Mouse (Mus musculus): ENCODE measurements around the gene Mfsd13b. TPM values are rescaled to one million over a fixed set of nuclear protein-coding genes. Genes with fewer than 3 reads are reported as not detected.
"Not testable (repeated sequence)": the region's sequence is repeated elsewhere in the genome, so short reads cannot be mapped to it uniquely, and the experiment has no call there.

The Mfsd13b gene
- polyA plus RNA-seq, 1 experiment from 2014 or later: not detected

DNA sequence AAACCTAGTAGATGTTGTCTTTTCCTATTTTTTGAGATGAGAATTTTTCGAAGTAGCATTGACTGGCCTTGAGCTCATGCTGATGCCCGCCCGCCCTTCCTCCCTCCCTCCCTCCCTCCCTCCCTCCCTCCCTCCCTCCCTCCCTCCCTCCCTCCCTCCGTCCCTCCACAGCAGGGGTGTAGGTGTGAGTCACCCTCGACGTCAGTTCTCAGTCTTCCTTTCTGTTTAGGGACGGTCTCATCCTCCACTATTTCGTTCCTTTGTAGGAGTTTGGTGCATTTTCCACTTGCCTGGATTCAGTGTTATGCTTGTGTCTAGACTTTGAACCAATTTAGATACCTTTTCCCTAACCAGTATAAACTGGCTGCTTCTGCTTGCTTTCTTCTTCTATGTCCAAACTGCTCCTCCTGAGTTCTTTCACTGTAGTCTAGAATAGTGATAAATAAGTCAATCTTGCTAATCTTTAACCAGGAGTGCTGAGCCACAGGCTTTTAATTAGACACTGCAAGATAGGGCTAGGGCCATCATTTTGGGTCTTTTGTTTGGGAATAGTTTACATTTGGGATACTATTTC lies 38.3 kb upstream of the Mfsd13b start:
- ATAC-seq (ENCODE audit: insufficient read depth, low FRiP score, low TSS enrichment): no peak
- Histone ChIP-seq H3K4me1 (ENCODE audit: control insufficient read depth, insufficient read depth, low read length) (no peaks in the 10 kb centered on the region), H3K36me3 (ENCODE audit: control insufficient read depth, insufficient read depth, low read length) (peaks cover 21% of the 10 kb centered on the region), H3K4me2 (ENCODE audit: low read depth) (no peak overlapping the region), H3K9me3 (ENCODE audit: control insufficient read depth, low read length) (no peaks in the 10 kb centered on the region), H3K27ac (ENCODE audit: low read depth, low read length) (no peak overlapping the region), H3K27me3 (ENCODE audit: control insufficient read depth, insufficient read depth, low read length) (no peaks in the 10 kb centered on the region), H3K4me3 (ENCODE audit: low read depth, low read length) (no peak overlapping the region), H3K9ac (ENCODE audit: low read length) (no peak overlapping the region)
- WGBS: 72% methylated on average over 7 of the region's 8 CpGs
- no peak for DNase-seq (ENCODE audit: low spot score)

DNA sequence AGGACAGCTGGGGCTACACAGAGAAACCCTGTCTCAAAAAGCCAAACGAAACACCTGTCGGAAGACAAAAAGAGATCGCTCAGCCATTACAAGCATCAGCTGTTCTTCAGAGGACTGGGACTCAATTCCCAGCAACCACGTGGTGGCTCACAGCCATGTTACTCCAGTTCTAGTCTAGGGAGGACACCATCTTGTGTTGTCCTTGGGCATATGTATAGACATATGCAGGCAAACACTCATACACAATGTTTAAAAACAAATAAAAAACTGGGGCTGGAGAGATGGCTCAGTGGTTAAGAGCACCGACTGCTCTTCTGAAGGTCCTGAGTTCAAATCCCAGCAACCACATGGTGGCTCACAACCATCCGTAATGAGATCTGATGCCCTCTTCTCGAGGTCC lies 28.7 kb upstream of the Mfsd13b start:
- not testable (repeated sequence) for DNase-seq (ENCODE audit: low spot score); H3K4me2 ChIP-seq (ENCODE audit: low read depth); H3K4me1 ChIP-seq (ENCODE audit: control insufficient read depth, insufficient read depth, low read length); ATAC-seq (ENCODE audit: insufficient read depth, low FRiP score, low TSS enrichment); H3K27me3 ChIP-seq (ENCODE audit: control insufficient read depth, insufficient read depth, low read length); H3K36me3 ChIP-seq (ENCODE audit: control insufficient read depth, insufficient read depth, low read length); H3K27ac ChIP-seq (ENCODE audit: low read depth, low read length); H3K9ac ChIP-seq (ENCODE audit: low read length); H3K4me3 ChIP-seq (ENCODE audit: low read depth, low read length); H3K9me3 ChIP-seq (ENCODE audit: control insufficient read depth, low read length)
- WGBS: 91% methylated on average over 7 of the region's 7 CpGs

DNA sequence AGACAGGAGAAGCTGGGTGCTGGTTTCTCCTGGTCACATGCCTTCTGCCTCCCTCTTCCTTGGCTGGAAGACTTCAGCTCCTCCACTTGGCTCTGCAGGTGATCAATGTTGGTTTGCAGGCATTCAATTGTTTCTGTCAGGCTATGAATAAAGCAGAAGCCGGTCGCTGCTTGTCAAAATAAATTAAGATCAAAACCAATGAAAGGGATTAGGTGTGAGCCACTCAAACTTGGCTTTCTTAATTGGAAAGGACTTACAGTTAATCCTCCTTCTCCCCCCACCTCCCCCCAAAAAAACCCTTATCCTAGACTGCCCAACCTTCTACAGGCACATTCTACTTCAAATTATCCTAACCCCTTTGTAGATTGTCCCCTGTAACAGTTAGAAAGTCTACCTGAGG lies 22.2 kb upstream of the Mfsd13b start:
- Histone ChIP-seq H3K9me3 (ENCODE audit: control insufficient read depth, low read length) (no peaks in the 10 kb centered on the region), H3K4me1 (ENCODE audit: control insufficient read depth, insufficient read depth, low read length) (no peaks in the 10 kb centered on the region), H3K36me3 (ENCODE audit: control insufficient read depth, insufficient read depth, low read length) (peaks cover 2% of the 10 kb centered on the region; the same call in 1 of the 2 replicates), H3K4me2 (ENCODE audit: low read depth) (no peak overlapping the region), H3K9ac (ENCODE audit: low read length) (no peak overlapping the region), H3K27ac (ENCODE audit: low read depth, low read length) (no peak overlapping the region), H3K4me3 (ENCODE audit: low read depth, low read length) (no peak overlapping the region), H3K27me3 (ENCODE audit: control insufficient read depth, insufficient read depth, low read length) (no peaks in the 10 kb centered on the region)
- no peak for DNase-seq (ENCODE audit: low spot score)
- WGBS: 91% methylated on average over 2 of the region's 2 CpGs
- ATAC-seq (ENCODE audit: insufficient read depth, low FRiP score, low TSS enrichment): no peak

DNA sequence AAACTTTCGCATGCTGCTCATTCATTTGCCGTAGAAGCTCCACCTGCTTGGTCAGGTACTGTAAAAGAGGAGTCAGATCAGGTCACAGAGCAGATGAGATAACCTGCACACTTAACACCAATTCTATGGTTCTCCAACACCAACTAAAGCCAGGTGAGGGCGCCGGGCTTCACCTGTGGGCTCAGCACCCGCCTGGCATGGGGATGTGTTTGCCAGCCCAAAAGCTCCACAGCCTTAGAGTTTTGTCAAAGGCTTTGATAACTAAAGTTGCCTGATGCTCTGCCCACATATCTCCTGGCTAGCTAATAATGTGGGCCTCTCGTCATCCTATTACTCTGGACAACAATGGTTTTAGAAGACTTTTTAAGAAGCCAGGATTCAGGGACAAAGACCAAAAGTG lies 21.7 kb upstream of the Mfsd13b start:
- ATAC-seq (ENCODE audit: insufficient read depth, low FRiP score, low TSS enrichment) (no peak), DNase-seq (ENCODE audit: low spot score) (no peak)
- no peak overlapping the region for H3K4me3 ChIP-seq (ENCODE audit: low read depth, low read length)
- H3K4me1 ChIP-seq (ENCODE audit: control insufficient read depth, insufficient read depth, low read length): no peaks in the 10 kb centered on the region
- H3K9ac ChIP-seq (ENCODE audit: low read length): no peak overlapping the region
- no peak overlapping the region for H3K4me2 ChIP-seq (ENCODE audit: low read depth)
- H3K27me3 ChIP-seq (ENCODE audit: control insufficient read depth, insufficient read depth, low read length): no peaks in the 10 kb centered on the region
- no peaks in the 10 kb centered on the region for H3K9me3 ChIP-seq (ENCODE audit: control insufficient read depth, low read length)
- H3K27ac ChIP-seq (ENCODE audit: low read depth, low read length): no peak overlapping the region
- peaks cover 2% of the 10 kb centered on the region; the same call in 1 of the 2 replicates for H3K36me3 ChIP-seq (ENCODE audit: control insufficient read depth, insufficient read depth, low read length)
- 90% methylated on average over 6 of the region's 6 CpGs for WGBS

DNA sequence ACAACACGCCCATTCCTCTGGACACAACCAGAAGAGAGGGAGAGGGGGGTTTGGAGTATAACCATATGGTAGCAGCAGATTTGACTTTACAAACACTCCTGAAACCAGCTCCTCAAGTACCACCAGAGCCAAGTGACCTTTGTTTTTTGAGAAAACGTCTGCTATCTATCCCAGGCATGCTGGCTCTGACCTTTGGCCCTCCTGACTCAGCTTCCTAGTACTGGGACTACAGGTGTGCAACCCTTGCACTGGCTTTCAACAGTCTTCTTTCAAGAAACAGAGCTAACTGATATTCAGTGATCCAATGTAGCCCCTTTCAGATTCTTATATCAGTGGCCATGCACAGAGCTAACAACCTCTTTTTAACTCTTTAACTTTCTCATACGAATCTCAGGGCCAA lies 20.4 kb upstream of the Mfsd13b start:
- no peaks in the 10 kb centered on the region for H3K9me3 ChIP-seq (ENCODE audit: control insufficient read depth, low read length)
- DNase-seq (ENCODE audit: low spot score) (no peak), ATAC-seq (ENCODE audit: insufficient read depth, low FRiP score, low TSS enrichment) (no peak)
- no peak overlapping the region for H3K4me3 ChIP-seq (ENCODE audit: low read depth, low read length)
- H3K4me2 ChIP-seq (ENCODE audit: low read depth): no peak overlapping the region
- no peaks in the 10 kb centered on the region for H3K27me3 ChIP-seq (ENCODE audit: control insufficient read depth, insufficient read depth, low read length)
- H3K9ac ChIP-seq (ENCODE audit: low read length): no peak overlapping the region
- no peaks in the 10 kb centered on the region for H3K4me1 ChIP-seq (ENCODE audit: control insufficient read depth, insufficient read depth, low read length)
- no peak overlapping the region for H3K27ac ChIP-seq (ENCODE audit: low read depth, low read length)
- peaks cover 2% of the 10 kb centered on the region; the same call in 1 of the 2 replicates for H3K36me3 ChIP-seq (ENCODE audit: control insufficient read depth, insufficient read depth, low read length)
- WGBS: 79% methylated on average over 3 of the region's 3 CpGs

DNA sequence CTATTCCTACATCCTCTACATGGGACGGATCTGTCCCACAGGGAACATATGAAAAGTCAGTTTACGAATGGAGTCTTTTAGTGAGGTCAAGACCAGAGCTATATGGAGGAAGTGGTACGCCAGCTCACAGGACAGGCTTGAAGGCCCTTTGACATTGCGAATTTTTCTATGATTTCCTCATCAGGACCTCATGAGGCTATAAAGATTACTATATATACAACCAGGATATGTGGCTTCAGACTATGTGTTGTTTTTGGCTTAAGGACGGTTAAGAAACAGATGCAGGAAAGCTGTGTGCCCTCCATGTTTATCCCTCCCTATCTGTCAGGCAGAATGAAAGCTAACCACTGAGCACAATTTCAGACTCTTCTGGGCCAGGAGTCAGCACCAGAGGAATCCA lies 19.2 kb upstream of the Mfsd13b start:
- WGBS: 90% methylated on average over 5 of the region's 5 CpGs
- Histone ChIP-seq H3K9ac (ENCODE audit: low read length) (no peak overlapping the region), H3K36me3 (ENCODE audit: control insufficient read depth, insufficient read depth, low read length) (peaks cover 2% of the 10 kb centered on the region; the same call in 1 of the 2 replicates), H3K27me3 (ENCODE audit: control insufficient read depth, insufficient read depth, low read length) (no peaks in the 10 kb centered on the region), H3K27ac (ENCODE audit: low read depth, low read length) (no peak overlapping the region), H3K4me2 (ENCODE audit: low read depth) (no peak overlapping the region), H3K4me3 (ENCODE audit: low read depth, low read length) (no peak overlapping the region), H3K4me1 (ENCODE audit: control insufficient read depth, insufficient read depth, low read length) (no peaks in the 10 kb centered on the region), H3K9me3 (ENCODE audit: control insufficient read depth, low read length) (no peaks in the 10 kb centered on the region)
- ATAC-seq (ENCODE audit: insufficient read depth, low FRiP score, low TSS enrichment) (no peak), DNase-seq (ENCODE audit: low spot score) (no peak)

DNA sequence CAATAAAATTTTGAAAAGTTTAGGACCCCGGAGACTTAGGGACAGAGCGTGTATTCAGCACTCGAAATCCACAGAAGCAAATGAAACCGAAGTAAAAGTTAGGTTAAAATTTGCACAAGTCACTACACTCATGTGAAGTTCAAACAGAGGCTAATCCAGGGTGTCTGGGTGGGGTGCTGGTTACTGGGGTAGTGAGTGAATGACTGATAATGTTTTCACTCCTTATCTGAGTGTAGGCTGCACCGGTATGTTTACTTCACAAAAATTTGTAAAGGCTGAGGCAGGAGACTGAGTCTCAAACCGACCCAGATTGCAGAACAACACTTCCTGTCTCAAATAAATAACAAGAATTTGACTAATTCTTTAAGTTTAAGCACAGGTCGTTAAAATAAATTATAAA lies 13.1 kb upstream of the Mfsd13b start:
- Histone ChIP-seq H3K4me1 (ENCODE audit: control insufficient read depth, insufficient read depth, low read length) (no peaks in the 10 kb centered on the region), H3K9me3 (ENCODE audit: control insufficient read depth, low read length) (no peaks in the 10 kb centered on the region), H3K27me3 (ENCODE audit: control insufficient read depth, insufficient read depth, low read length) (no peaks in the 10 kb centered on the region), H3K9ac (ENCODE audit: low read length) (no peak overlapping the region), H3K4me3 (ENCODE audit: low read depth, low read length) (no peak overlapping the region), H3K36me3 (ENCODE audit: control insufficient read depth, insufficient read depth, low read length) (no peaks in the 10 kb centered on the region; the same call in 1 of the 2 replicates), H3K27ac (ENCODE audit: low read depth, low read length) (no peak overlapping the region), H3K4me2 (ENCODE audit: low read depth) (no peak overlapping the region)
- 94% methylated on average over 7 of the region's 7 CpGs for WGBS
- no peak for ATAC-seq (ENCODE audit: insufficient read depth, low FRiP score, low TSS enrichment)
- DNase-seq (ENCODE audit: low spot score): no peak

DNA sequence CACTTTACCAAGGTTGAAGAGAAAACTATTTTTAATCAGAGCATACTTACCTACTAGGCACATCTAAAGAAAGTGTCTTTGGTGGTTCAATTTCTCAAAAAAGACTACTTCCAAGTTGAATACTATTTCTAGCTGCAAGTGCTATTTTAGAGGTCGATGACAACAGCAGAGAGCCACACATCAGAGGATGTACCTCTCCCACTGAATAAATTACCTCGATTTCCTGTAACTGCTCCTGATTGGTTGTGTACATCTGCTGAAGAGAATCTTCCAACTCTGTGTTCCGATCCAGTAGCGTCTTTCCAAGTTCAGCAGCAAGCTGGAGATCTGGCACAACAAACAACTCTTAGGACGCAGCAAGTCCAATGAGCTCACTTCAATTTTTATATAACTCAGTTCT lies 12.2 kb upstream of the Mfsd13b start:
- H3K27me3 ChIP-seq (ENCODE audit: control insufficient read depth, insufficient read depth, low read length): no peaks in the 10 kb centered on the region
- H3K36me3 ChIP-seq (ENCODE audit: control insufficient read depth, insufficient read depth, low read length): no peaks in the 10 kb centered on the region; the same call in 1 of the 2 replicates
- no peak for ATAC-seq (ENCODE audit: insufficient read depth, low FRiP score, low TSS enrichment)
- H3K9ac ChIP-seq (ENCODE audit: low read length): no peak overlapping the region
- H3K4me3 ChIP-seq (ENCODE audit: low read depth, low read length): no peak overlapping the region
- WGBS: 91% methylated on average over 5 of the region's 5 CpGs
- no peaks in the 10 kb centered on the region for H3K4me1 ChIP-seq (ENCODE audit: control insufficient read depth, insufficient read depth, low read length)
- H3K4me2 ChIP-seq (ENCODE audit: low read depth): no peak overlapping the region
- no peak for DNase-seq (ENCODE audit: low spot score)
- no peaks in the 10 kb centered on the region for H3K9me3 ChIP-seq (ENCODE audit: control insufficient read depth, low read length)
- H3K27ac ChIP-seq (ENCODE audit: low read depth, low read length): no peak overlapping the region

DNA sequence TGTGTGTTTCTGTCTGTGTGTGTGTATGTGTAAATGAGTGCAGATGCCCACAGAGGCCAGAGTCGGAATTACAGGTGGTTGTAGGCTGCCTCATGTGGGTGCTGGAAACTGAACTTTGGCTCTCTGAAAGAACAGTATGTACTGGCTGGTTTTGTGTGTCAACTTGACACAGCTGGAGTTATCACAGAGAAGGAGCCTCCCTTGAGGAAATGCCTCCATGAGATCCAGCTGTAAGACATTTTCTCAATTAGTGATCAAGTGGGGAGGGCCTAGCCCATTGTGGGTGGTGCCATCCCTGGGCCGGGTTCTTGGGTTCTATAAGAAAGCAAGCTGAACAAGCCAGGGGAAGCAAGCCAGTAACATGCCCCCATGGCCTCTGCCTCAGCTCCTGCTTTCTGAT lies 9.8 kb upstream of the Mfsd13b start:
- not testable (repeated sequence) for DNase-seq (ENCODE audit: low spot score)
- 87% methylated on average over 2 of the region's 2 CpGs for WGBS

More for the DNA sequence above, 9.8 kb upstream of the Mfsd13b start:
- ATAC-seq (ENCODE audit: insufficient read depth, low FRiP score, low TSS enrichment); H3K9me3 ChIP-seq (ENCODE audit: control insufficient read depth, low read length); H3K4me2 ChIP-seq (ENCODE audit: low read depth); H3K9ac ChIP-seq (ENCODE audit: low read length); H3K27ac ChIP-seq (ENCODE audit: low read depth, low read length); H3K4me3 ChIP-seq (ENCODE audit: low read depth, low read length); H3K27me3 ChIP-seq (ENCODE audit: control insufficient read depth, insufficient read depth, low read length); H3K4me1 ChIP-seq (ENCODE audit: control insufficient read depth, insufficient read depth, low read length); H3K36me3 ChIP-seq (ENCODE audit: control insufficient read depth, insufficient read depth, low read length): not testable (repeated sequence)

Measured in neural tube, embryonic 11.5 days (tissue).